Mouse (Mus musculus): ENCODE results near the gene Tmem256. TPM values are rescaled to one million over a fixed set of nuclear protein-coding genes. Genes with fewer than 3 reads are reported as not detected.

The Tmem256 gene
- total RNA-seq (2023), result 20.8 TPM

DNA sequence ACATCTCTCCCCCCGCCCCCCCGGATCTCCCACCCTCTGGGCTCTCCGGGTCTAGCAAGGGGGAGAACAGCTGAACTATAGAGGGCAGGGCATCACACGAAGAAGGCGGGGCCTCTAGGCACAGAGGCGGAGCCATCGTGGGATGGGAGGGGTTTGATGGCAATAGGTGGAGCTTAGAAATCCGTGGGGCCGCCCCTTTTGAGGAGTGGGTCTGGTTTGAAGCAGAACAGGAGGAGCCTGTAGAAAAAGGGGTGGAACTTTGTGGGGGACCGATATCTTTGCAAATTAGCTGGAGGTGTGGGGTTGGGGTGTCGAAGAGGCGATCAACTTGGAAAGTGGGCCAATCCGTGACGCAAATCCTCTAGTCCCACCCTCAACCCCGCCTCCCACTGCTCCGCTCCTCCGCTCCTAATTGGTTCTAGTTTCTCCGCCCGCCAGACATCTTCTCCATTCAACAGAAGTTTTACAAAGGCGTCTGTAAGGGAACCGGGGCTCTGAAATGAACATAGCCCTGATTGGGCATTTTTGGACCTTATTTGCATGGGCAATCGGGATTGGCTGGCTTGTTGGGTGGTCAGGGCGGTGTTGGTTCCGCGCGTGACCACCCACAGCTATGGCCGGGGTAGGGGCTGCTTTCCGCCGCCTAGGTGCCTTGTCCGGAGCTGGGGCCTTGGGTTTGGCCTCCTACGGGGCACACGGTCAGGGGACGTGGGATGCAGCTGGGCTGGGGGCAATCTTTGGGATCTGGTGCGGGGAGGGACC is at the start of gene Tmem256:
TSS of gene Tmem256 (plus strand) at position 563 of the 762 bp plus-strand sequence.

DNA sequence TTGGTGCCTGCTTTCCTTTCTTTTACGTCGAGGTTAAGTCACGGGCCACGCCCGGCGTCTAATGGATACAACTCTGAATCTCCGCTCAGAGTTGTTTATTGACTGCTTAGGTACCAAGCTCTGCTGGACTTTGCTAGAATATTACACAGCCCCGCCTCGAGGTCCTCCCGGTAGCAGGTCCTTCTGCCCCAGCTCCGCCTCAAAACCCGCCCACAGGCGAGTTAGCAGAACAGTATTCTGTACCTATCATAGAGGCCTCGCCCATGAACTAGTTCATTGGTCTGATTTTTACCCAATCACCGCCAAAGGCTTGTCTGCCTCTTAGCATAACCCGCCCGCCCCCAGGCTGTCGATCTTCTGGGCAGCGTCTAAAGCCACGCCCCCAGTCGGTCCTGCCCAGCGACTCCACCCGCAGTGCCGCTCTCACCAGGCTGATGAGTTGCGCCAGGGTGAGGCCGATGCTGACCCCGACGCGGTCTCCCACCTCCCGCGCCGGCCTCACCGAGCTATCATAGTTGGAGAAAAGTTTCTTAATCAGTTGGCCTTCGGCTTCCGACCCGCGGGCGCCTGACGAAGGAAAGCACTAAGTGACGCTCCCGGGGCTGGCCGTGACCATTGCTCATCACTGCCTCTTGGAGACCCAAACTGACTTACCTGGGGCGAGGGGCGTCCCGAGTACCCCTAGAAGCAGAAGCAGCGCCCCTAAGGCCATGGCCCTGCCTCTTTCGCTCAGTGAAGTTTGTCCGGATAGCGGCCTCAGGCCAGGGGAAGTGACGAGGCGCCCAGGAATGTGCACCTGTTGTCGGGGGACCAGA is 42.9 kb upstream of the Tmem256 start, which contains the start of gene Chrnb1:
TSS of gene Chrnb1 (minus strand) at position 776 of the 815 bp plus-strand sequence.

GRCm38 (mm10) chr11:69801379-69801977 is 36.8 kb upstream of the Tmem256 start, which contains the start of gene Fgf11:
Gene Fgf11, minus strand, starts transcription at chr11:69801857.

DNA sequence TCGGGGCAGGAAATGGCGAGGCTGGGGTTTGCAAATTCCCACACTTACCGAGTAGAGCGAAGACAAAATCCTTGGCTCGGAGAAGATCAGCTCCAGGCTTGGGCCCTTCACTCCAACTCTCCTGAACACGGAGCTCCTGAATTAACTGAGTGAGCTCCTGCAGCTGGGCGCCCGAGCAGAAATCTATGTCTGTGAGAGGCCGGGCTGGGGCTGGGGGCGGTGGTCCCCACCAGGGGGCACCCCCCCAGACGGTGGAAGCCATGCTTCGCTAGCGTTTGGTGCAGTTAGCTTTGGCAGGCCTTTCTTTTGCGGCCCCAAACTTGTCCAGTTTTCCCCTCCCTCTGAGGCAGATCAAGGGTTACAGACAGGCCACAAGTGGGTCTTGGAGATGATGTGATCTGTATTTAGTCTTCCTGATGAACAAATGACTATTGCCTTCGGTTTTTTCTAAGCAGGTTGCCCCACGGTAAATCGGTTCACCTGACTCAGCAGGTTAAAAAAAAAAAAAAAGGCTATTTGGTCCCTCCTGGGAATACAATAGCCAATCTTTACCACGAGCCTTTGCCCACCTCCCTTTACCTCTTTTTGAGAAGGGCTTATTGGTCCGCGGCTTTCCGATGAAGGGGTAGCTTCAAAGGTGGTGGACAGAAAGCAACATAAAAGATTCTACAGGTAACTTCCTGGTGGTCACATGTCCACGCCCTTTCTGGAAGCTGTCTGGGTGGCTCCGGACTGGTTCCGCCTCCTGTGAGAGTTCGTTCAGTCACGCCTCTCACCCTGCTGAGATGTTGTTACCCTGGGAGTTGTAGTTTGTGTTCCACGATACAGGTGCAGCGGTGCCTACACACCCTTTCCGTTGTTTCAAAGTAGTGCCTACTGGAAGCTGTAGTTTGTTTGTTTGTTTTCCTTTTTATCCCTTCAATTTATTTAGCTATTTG is 33.1 kb upstream of the Tmem256 start, which contains the start of gene Tmem102:
TSS of gene Tmem102 (minus strand) at position 653 of the 938 bp plus-strand sequence.

GRCm38 (mm10) chr11:69815155-69815554 is 23.2 kb upstream of the Tmem256 start, which contains the start of gene Gm39566:
Gene Gm39566, minus strand, starts transcription at chr11:69815298.

GRCm38 (mm10) chr11:69818365-69818764 is 19.9 kb upstream of the Tmem256 start, which contains the start of gene Spem2:
Gene Spem2, minus strand, starts transcription at chr11:69818465.

GRCm38 (mm10) chr11:69822080-69822479 is 16.2 kb upstream of the Tmem256 start, which contains the start of gene Spem1:
Gene Spem1, minus strand, starts transcription at chr11:69822180.

DNA sequence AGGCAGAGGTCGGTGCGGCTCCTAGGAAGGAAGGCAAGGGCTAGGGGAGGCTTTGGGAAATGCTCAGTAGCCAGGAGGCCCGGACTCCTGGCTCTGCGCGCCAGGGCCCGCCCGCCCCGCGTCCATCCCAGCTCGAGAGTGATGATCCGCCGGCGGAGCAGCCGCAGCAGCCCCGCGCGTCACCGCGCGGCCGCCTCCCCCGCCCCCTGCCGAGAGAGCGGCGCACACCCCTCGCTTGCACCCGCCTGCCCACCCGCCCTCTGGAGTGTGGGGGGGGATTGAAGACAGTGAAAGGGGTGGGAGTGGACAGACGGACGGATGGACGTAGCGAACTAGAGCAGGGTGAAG is 736 bp upstream of the Tmem256 start, which contains the start of gene Nlgn2:
TSS of gene Nlgn2 (minus strand) at position 181 of the 348 bp plus-strand sequence.

DNA sequence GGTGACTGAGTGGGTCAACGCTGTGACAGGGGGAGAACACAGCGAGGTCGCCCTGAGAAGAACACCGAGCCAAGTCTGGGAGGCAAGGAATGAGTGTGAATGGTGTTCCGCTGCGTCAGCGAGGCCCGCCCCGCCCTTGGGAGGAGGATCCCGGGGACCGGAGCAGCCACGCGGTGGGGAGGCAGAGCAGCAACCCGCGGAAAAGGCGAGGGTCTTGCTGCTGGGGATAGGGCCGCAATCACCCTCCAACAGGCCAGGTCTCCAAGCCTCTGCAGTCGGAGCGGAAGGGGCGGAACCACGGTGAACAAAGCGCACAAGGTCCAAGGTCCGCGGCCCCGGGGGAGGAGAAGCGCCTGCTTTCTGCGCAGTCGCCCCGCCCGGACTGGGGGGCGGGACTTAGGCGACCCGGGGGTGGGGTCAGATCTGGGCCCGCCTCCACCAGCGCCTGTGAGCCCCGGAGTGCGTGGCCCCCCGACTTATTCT is 7.9 kb downstream of the Tmem256 start, which contains the start of gene Plscr3:
TSS of gene Plscr3 (plus strand) at position 179 of the 483 bp plus-strand sequence.

GRCm38 (mm10) chr11:69858113-69858998 is 20.0 kb downstream of the Tmem256 start, which contains the start of gene Tnk1:
Gene Tnk1, minus strand, starts transcription at chr11:69858730.

GRCm38 (mm10) chr11:69877878-69878277 is 39.6 kb downstream of the Tmem256 start, which contains the start of gene Tmem95:
Gene Tmem95, minus strand, starts transcription at chr11:69878018.

GRCm38 (mm10) chr11:69880853-69881603 is 42.7 kb downstream of the Tmem256 start, which contains the start of gene Kctd11:
Gene Kctd11, minus strand, starts transcription at chr11:69881406.

Other genes starting within 250 kb of the Tmem256 start
- gene Atp1b2, start 232.6 kb upstream of the Tmem256 start, total RNA-seq (2023), result 0.21 TPM
- not detected for gene Shbg, start 220.6 kb upstream of the Tmem256 start, total RNA-seq (2023)
- not detected for gene Sat2, start 216.5 kb upstream of the Tmem256 start, total RNA-seq (2023)
- 68.8 TPM for gene Fxr2, start 205.5 kb upstream of the Tmem256 start, total RNA-seq (2023)
- not detected for gene Sox15, start 183.2 kb upstream of the Tmem256 start, total RNA-seq (2023)
- 60.5 TPM for gene Mpdu1, start 175.9 kb upstream of the Tmem256 start, total RNA-seq (2023)
- gene Cd68, start 172.4 kb upstream of the Tmem256 start, total RNA-seq (2023), result 7.5 TPM
- 892 TPM for gene Eif4a1, start 166.1 kb upstream of the Tmem256 start, total RNA-seq (2023)
- gene Senp3, start 156.4 kb upstream of the Tmem256 start, total RNA-seq (2023), result 129 TPM
- not detected for gene Tnfsf13, start 152.7 kb upstream of the Tmem256 start, total RNA-seq (2023)
- gene Tnfsf12, start 142.7 kb upstream of the Tmem256 start, total RNA-seq (2023), result not detected
- not detected for gene Tnfsfm13, start 142.4 kb upstream of the Tmem256 start, total RNA-seq (2023)
- gene Polr2a, start 79.9 kb upstream of the Tmem256 start, total RNA-seq (2023), result 188 TPM
- not detected for gene Slc35g3, start 76.5 kb upstream of the Tmem256 start, total RNA-seq (2023)
- gene Zbtb4, start 72.6 kb upstream of the Tmem256 start, total RNA-seq (2023), result 52.4 TPM
- 3.1 TPM for gene Chrnb1, start 42.6 kb upstream of the Tmem256 start, total RNA-seq (2023)
- not detected for gene Fgf11, start 36.7 kb upstream of the Tmem256 start, total RNA-seq (2023)
- not detected for gene Tmem102, start 32.9 kb upstream of the Tmem256 start, total RNA-seq (2023)
- gene Gm39566, start 23.2 kb upstream of the Tmem256 start, total RNA-seq (2023), result not detected
- not detected for gene Spem2, start 20.0 kb upstream of the Tmem256 start, total RNA-seq (2023)
- gene Spem1, start 16.3 kb upstream of the Tmem256 start, total RNA-seq (2023), result not detected
- 0.49 TPM for gene Nlgn2, start 730 bp upstream of the Tmem256 start, total RNA-seq (2023)
- 18.2 TPM for gene Plscr3, start 7.9 kb downstream of the Tmem256 start, total RNA-seq (2023)
- not detected for gene Tnk1, start 20.2 kb downstream of the Tmem256 start, total RNA-seq (2023)
- not detected for gene Tmem95, start 39.5 kb downstream of the Tmem256 start, total RNA-seq (2023)
- gene Kctd11, start 42.9 kb downstream of the Tmem256 start, total RNA-seq (2023), result 1.0 TPM
- gene Acap1, start 57.0 kb downstream of the Tmem256 start, total RNA-seq (2023), result 435 TPM
- 2.8 TPM for gene 2810408A11Rik, start 62.5 kb downstream of the Tmem256 start, total RNA-seq (2023)
- gene Neurl4, start 62.6 kb downstream of the Tmem256 start, total RNA-seq (2023), result 44.9 TPM
- gene Gps2, start 75.4 kb downstream of the Tmem256 start, total RNA-seq (2023), result 145 TPM
- 317 TPM for gene Eif5a, start 83.4 kb downstream of the Tmem256 start, total RNA-seq (2023)
- gene Ybx2, start 97.3 kb downstream of the Tmem256 start, total RNA-seq (2023), result not detected
- not detected for gene Slc2a4, start 109.7 kb downstream of the Tmem256 start, total RNA-seq (2023)
- gene Cldn7, start 126.3 kb downstream of the Tmem256 start, total RNA-seq (2023), result not detected
- gene Ctdnep1, start 142.6 kb downstream of the Tmem256 start, total RNA-seq (2023), result 114 TPM
- gene Elp5, start 144.0 kb downstream of the Tmem256 start, total RNA-seq (2023), result 36.4 TPM
- 172 TPM for gene Gabarap, start 152.6 kb downstream of the Tmem256 start, total RNA-seq (2023)
- gene Phf23, start 157.3 kb downstream of the Tmem256 start, total RNA-seq (2023), result 55.3 TPM
- gene Dvl2, start 162.1 kb downstream of the Tmem256 start, total RNA-seq (2023), result 47.2 TPM
- 46.3 TPM for gene Acadvl, start 176.9 kb downstream of the Tmem256 start, total RNA-seq (2023)
- 27.8 TPM for gene Dlg4, start 178.4 kb downstream of the Tmem256 start, total RNA-seq (2023)
- not detected for gene Asgr1, start 215.6 kb downstream of the Tmem256 start, total RNA-seq (2023)